25 mouse cellular contexts compared by ENCODE assay signal in the genomic region with DNA sequence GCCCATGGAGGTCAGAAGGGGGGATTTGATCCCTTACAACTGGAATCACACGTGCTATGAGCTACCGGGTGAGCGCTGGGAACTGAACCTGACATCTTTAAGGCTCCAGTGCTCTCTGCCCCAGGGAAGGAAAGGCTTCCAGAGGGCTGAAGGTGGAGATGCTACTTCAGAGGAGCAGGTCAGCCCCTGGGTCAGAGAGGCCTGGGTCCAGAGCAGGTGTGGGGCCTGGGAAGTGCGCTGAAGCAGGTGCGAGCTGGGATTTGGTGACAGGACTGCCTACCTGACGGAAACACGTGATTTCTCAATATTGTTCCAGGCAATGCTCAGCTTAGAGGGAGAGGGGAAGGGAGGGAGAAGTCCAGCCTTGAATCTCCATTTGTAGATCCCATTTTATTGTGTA. TPM values are rescaled to one million over a fixed set of nuclear protein-coding genes. Genes with fewer than 3 reads are reported as not detected.
A peak's percentile ranks its signal among the peaks of the same experiment; 100 is the strongest.
DNase-seq lines count a peak whose midpoint lies in the region; ATAC-seq and TF ChIP-seq lines count a peak whose summit lies in the region.
"Had no signal": no experiment of that assay in that cellular context is flagged by ENCODE, and none has a peak within 500 bp of the region (broad histone marks: within the 10 kb centered on the region; RNA-seq: fewer than 3 reads in every experiment).

No protein-coding gene starts in this region.

- no peak overlapping the region for H3K4me3 ChIP-seq in heart, embryonic 14.5 days (ENCODE audit: control insufficient read depth in 1 of 2, insufficient read depth in 1 of 2, low read depth in 1 of 2, low read length in 2 of 2)
- H3K4me3 ChIP-seq in bone marrow, adult 2 months (replicated peaks; ENCODE audit: control insufficient read depth, low read depth, low read length), result no peak overlapping the region
- H3K4me3 ChIP-seq in liver, embryonic 14.5 days (ENCODE audit: insufficient read depth in 1 of 2, low read depth in 2 of 2, low read length in 2 of 2), result peak overlapping the region; percentile 4 to 76; a peak in 3 of 4 replicates
- no peak overlapping the region for H3K4me3 ChIP-seq in hindbrain, embryonic 11.5 days (ENCODE audit: low read depth, low read length)
- H3K4me3 ChIP-seq: forebrain, embryonic 12.5 days; hindbrain, embryonic 15.5 days; layer of hippocampus, adult 2 months; midbrain, embryonic 10.5 days; neural tube, embryonic 15.5 days had no signal

- H3K9me3 ChIP-seq in heart, embryonic 14.5 days (ENCODE audit: control insufficient read depth, low read length), result no peaks in the 10 kb centered on the region
- H3K9me3 ChIP-seq in liver, embryonic 14.5 days (ENCODE audit: control insufficient read depth, low read length), result no peaks in the 10 kb centered on the region
- H3K9me3 ChIP-seq in hindbrain, embryonic 11.5 days (ENCODE audit: control insufficient read depth, low read length), result no peaks in the 10 kb centered on the region
- H3K9me3 ChIP-seq: forebrain, embryonic 12.5 days; hindbrain, embryonic 15.5 days; midbrain, embryonic 10.5 days; neural tube, embryonic 15.5 days had no signal

- 95% methylated on average over 7 of the region's 7 CpGs for WGBS in heart, embryonic 14.5 days
- WGBS in bone marrow, adult 2 months, result 97% methylated on average over 7 of the region's 7 CpGs
- WGBS in liver, embryonic 14.5 days (ENCODE audit: insufficient replicate concordance), result 92% methylated on average over 7 of the region's 7 CpGs
- 95% methylated on average over 7 of the region's 7 CpGs for WGBS in hindbrain, embryonic 11.5 days

- H3K4me1 ChIP-seq in heart, embryonic 14.5 days (ENCODE audit: control insufficient read depth in 2 of 2, insufficient read depth in 2 of 2, low read length in 2 of 2), result peaks cover 31 to 44% of the 10 kb centered on the region in 2 experiments
- H3K4me1 ChIP-seq in bone marrow, adult 2 months (ENCODE audit: control insufficient read depth, insufficient read depth, low read length), result no peaks in the 10 kb centered on the region; the same call in 1 of the 2 replicates
- H3K4me1 ChIP-seq in liver, embryonic 14.5 days (replicated peaks; ENCODE audit: control insufficient read depth in 2 of 2, insufficient read depth in 2 of 2, low read length in 1 of 2), result peaks cover 71 to 92% of the 10 kb centered on the region in 2 experiments
- no peaks in the 10 kb centered on the region for H3K4me1 ChIP-seq in hindbrain, embryonic 11.5 days (replicated peaks; ENCODE audit: control insufficient read depth, insufficient read depth, low read length)
- H3K4me1 ChIP-seq: forebrain, embryonic 12.5 days; midbrain, embryonic 10.5 days had no signal

- H3K36me3 ChIP-seq in heart, embryonic 14.5 days (ENCODE audit: control insufficient read depth, insufficient read depth, low read length), result peaks cover 36% of the 10 kb centered on the region
- H3K36me3 ChIP-seq in liver, embryonic 14.5 days (replicated peaks; ENCODE audit: control insufficient read depth, insufficient read depth, low read depth), result peaks cover 31% of the 10 kb centered on the region
- no peaks in the 10 kb centered on the region for H3K36me3 ChIP-seq in hindbrain, embryonic 11.5 days (ENCODE audit: control insufficient read depth, insufficient read depth, low read length)

- H3K27me3 ChIP-seq in heart, embryonic 14.5 days (ENCODE audit: control insufficient read depth, insufficient read depth, low read length), result no peaks in the 10 kb centered on the region
- no peaks in the 10 kb centered on the region for H3K27me3 ChIP-seq in liver, embryonic 14.5 days (ENCODE audit: control insufficient read depth, insufficient read depth, low read length)
- H3K27me3 ChIP-seq in hindbrain, embryonic 11.5 days (ENCODE audit: control insufficient read depth, insufficient read depth, low read length), result no peaks in the 10 kb centered on the region
- H3K27me3 ChIP-seq: forebrain, embryonic 12.5 days; hindbrain, embryonic 15.5 days; neural tube, embryonic 15.5 days had no signal

- peak overlapping the region; percentile 6; the same call in 1 of the 2 replicates for H3K4me2 ChIP-seq in heart, embryonic 14.5 days (ENCODE audit: low read length)
- peak overlapping the region; percentile 80 for H3K4me2 ChIP-seq in liver, embryonic 14.5 days (ENCODE audit: low read depth)
- H3K4me2 ChIP-seq in hindbrain, embryonic 11.5 days (replicated peaks; ENCODE audit: low read depth, low read length), result no peak overlapping the region
- H3K4me2 ChIP-seq: forebrain, embryonic 12.5 days; hindbrain, embryonic 15.5 days; neural tube, embryonic 15.5 days had no signal

- intact Hi-C loops in heart, postnatal 14 days (cut with DNase I), result loop anchor here (2.0 kb wide), 1 partner anchor 29 kb away; a partner anchor contains a TSS
- intact Hi-C loops in heart, postnatal 36 days (cut with DNase I), result loop anchor here (2.0 kb wide), 1 partner anchor 33 kb away; no protein-coding TSS in a partner anchor

- H3K9ac ChIP-seq in heart, embryonic 14.5 days (ENCODE audit: low read length), result no peak overlapping the region
- H3K9ac ChIP-seq in liver, embryonic 14.5 days (replicated peaks), result peak overlapping the region; percentile 94
- no peak overlapping the region for H3K9ac ChIP-seq in hindbrain, embryonic 11.5 days (ENCODE audit: low read depth, low read length)
- H3K9ac ChIP-seq: forebrain, embryonic 12.5 days; hindbrain, embryonic 15.5 days; neural tube, embryonic 15.5 days had no signal

- peak; percentile 90 for DNase-seq in heart, adult 11 months
- DNase-seq in heart, postnatal 14 days, result no peak
- no peak for DNase-seq in heart, postnatal 36 days
- no peak for DNase-seq in liver, embryonic 14.5 days (ENCODE audit: low read depth in 3 of 3, low spot score in 3 of 3)
- no peak for DNase-seq in thymus, postnatal 0 days (ENCODE audit: low spot score)
- DNase-seq in hindbrain, embryonic 11.5 days (ENCODE audit: low spot score), result no peak
- DNase-seq: cerebellum, adult 18-20 months; cerebellum, postnatal 14 days; lung, adult 18-20 months; lung, postnatal 10 days; right cerebral cortex, adult 18-20 months; right cerebral cortex, postnatal 4 days; thymus, postnatal 36 days had no signal

- no peak for TF ChIP-seq CTCF in bone marrow, adult 2 months (IDR thresholded peaks at IDR 0.05; ENCODE audit: control insufficient read depth, insufficient read depth, low read length)
- no peak for TF ChIP-seq CTCF in liver, embryonic 14.5 days (IDR thresholded peaks at IDR 0.05; ENCODE audit: low read depth)

- TF ChIP-seq EP300 in liver, embryonic 14.5 days (IDR thresholded peaks at IDR 0.05; ENCODE audit: low read depth), result no peak

- TF ChIP-seq POLR2A in bone marrow, adult 2 months (IDR thresholded peaks at IDR 0.05; ENCODE audit: borderline replicate concordance, control insufficient read depth, low read depth, low read length), result no peak

- ATAC-seq in heart, embryonic 14.5 days (ENCODE audit: insufficient number of reproducible peaks, insufficient read depth, low FRiP score, low read depth), result no peak
- ATAC-seq in liver, embryonic 14.5 days (ENCODE audit: insufficient read depth), result no peak
- ATAC-seq in hindbrain, embryonic 11.5 days (ENCODE audit: low FRiP score), result no peak
- ATAC-seq: CD4-positive, CD25-positive, alpha-beta regulatory T cell, adult 4 months had no signal

- H3K27ac ChIP-seq in heart, embryonic 14.5 days (replicated peaks in 1 of 2; ENCODE audit: control insufficient read depth in 1 of 2, insufficient read depth in 1 of 2, low read depth in 2 of 2, low read length in 2 of 2), result no peak overlapping the region
- peak overlapping the region; percentile 47 for H3K27ac ChIP-seq in bone marrow, adult 2 months (ENCODE audit: control insufficient read depth, insufficient read depth, low read depth, low read length, poor library complexity)
- H3K27ac ChIP-seq in liver, embryonic 14.5 days, result peak overlapping the region; percentile 100
- no peak overlapping the region for H3K27ac ChIP-seq in hindbrain, embryonic 11.5 days (ENCODE audit: low read depth, low read length)
- H3K27ac ChIP-seq: forebrain, embryonic 12.5 days; hindbrain, embryonic 15.5 days; midbrain, embryonic 10.5 days; neural tube, embryonic 15.5 days had no signal

RNA-seq across cellular contexts. Expression of a gene that starts 8.5 kb away (rescaled TPM):
- total RNA-seq in heart, postnatal 14 days (2021), result 10 to 100 TPM; 50.0 to 74.5 TPM
- 0.08 TPM in 2 replicates for polyA plus RNA-seq in heart, embryonic 14.5 days (2014; fragmentation: Nextera tagmentation; extraction: Ambion mirVana)
- total RNA-seq in heart, postnatal 36 days (2021), result 100 to 1,000 TPM in 1 of 2 experiments, 10 to 100 TPM in 1; 72.3 to 103 TPM
- 0.77 TPM in 1 of 2 replicates, not detected in the other for polyA plus RNA-seq in bone marrow, adult 2 months (2011; ENCODE audit: insufficient read depth, insufficient read length, low replicate concordance, missing spikeins)
- polyA plus RNA-seq in liver, embryonic 14.5 days (2012; rRNA removed), result 0.02 TPM in 1 of 2 replicates, not detected in the other
- polyA plus RNA-seq in liver, embryonic 14.5 days (2014; fragmentation: Nextera tagmentation; extraction: Ambion mirVana), result not detected in 2 replicates
- 0.12 and 0.14 TPM in 2 replicates for polyA plus RNA-seq in thymus, postnatal 0 days (2015; fragmentation: Nextera tagmentation; extraction: Ambion mirVana)
- not detected in 2 replicates for polyA plus RNA-seq in hindbrain, embryonic 11.5 days (2014; fragmentation: Nextera tagmentation; extraction: Ambion mirVana)
- polyA plus RNA-seq: CD4-positive, CD25-positive, alpha-beta regulatory T cell, adult 4 months; embryonic facial prominence, embryonic 11.5 days; forebrain, embryonic 12.5 days; hindbrain, embryonic 15.5 days; intestine, embryonic 14.5 days; limb, embryonic 11.5 days; midbrain, embryonic 10.5 days; neural tube, embryonic 15.5 days; stomach, embryonic 14.5 days had no signal

RNA-seq across cellular contexts. Expression of a gene that starts 28.9 kb away (rescaled TPM):
- 100 to 1,000 TPM; 781 to 850 TPM for total RNA-seq in heart, postnatal 14 days (2021)
- polyA plus RNA-seq in heart, embryonic 14.5 days (2014; fragmentation: Nextera tagmentation; extraction: Ambion mirVana), result 127 and 130 TPM in 2 replicates
- total RNA-seq in heart, postnatal 36 days (2021), result 100 to 1,000 TPM; 331 to 414 TPM
- 557 and 572 TPM in 2 replicates for polyA plus RNA-seq in bone marrow, adult 2 months (2011; ENCODE audit: insufficient read depth, insufficient read length, low replicate concordance, missing spikeins)
- 329 and 337 TPM in 2 replicates for polyA plus RNA-seq in liver, embryonic 14.5 days (2012; rRNA removed)
- polyA plus RNA-seq in liver, embryonic 14.5 days (2014; fragmentation: Nextera tagmentation; extraction: Ambion mirVana), result 556 and 628 TPM in 2 replicates
- polyA plus RNA-seq in thymus, postnatal 0 days (2015; fragmentation: Nextera tagmentation; extraction: Ambion mirVana), result 803 and 920 TPM in 2 replicates
- 97.7 and 99.6 TPM in 2 replicates for polyA plus RNA-seq in hindbrain, embryonic 11.5 days (2014; fragmentation: Nextera tagmentation; extraction: Ambion mirVana)

RNA-seq across cellular contexts. Expression of a gene that starts 50.5 kb away (rescaled TPM):
- total RNA-seq in heart, postnatal 14 days (2021), result not detected
- 0.15 TPM in 1 of 2 replicates, not detected in the other for polyA plus RNA-seq in heart, embryonic 14.5 days (2014; fragmentation: Nextera tagmentation; extraction: Ambion mirVana)
- not detected for total RNA-seq in heart, postnatal 36 days (2021)
- polyA plus RNA-seq in bone marrow, adult 2 months (2011; ENCODE audit: insufficient read depth, insufficient read length, low replicate concordance, missing spikeins), result 3.4 and 4.5 TPM in 2 replicates
- polyA plus RNA-seq in liver, embryonic 14.5 days (2012; rRNA removed), result 0.58 and 0.64 TPM in 2 replicates
- polyA plus RNA-seq in liver, embryonic 14.5 days (2014; fragmentation: Nextera tagmentation; extraction: Ambion mirVana), result 2.0 and 2.3 TPM in 2 replicates
- 1.7 TPM in 2 replicates for polyA plus RNA-seq in thymus, postnatal 0 days (2015; fragmentation: Nextera tagmentation; extraction: Ambion mirVana)
- polyA plus RNA-seq in hindbrain, embryonic 11.5 days (2014; fragmentation: Nextera tagmentation; extraction: Ambion mirVana), result 7.1 and 7.8 TPM in 2 replicates

Comparison
In these comparisons a context has a peak if more than half of its experiments do, and no peak if none do; other contexts are left out.
1. H3K27ac ChIP-seq: peak in bone marrow, adult 2 months (single experiment) and liver, embryonic 14.5 days (single experiment); none in heart, embryonic 14.5 days (0 of 2) and hindbrain, embryonic 11.5 days (single experiment).
2. H3K4me3 ChIP-seq: peak in liver, embryonic 14.5 days (2 of 2); none in heart, embryonic 14.5 days (0 of 2), bone marrow, adult 2 months (single experiment) and hindbrain, embryonic 11.5 days (single experiment).